Mouse (Mus musculus) forebrain, embryonic 15.5 days (tissue): ENCODE results near the gene Ppp6r3. TPM values are rescaled to one million over a fixed set of nuclear protein-coding genes. Genes with fewer than 3 reads are reported as not detected.
A peak's percentile ranks its signal among the peaks of the same experiment; 100 is the strongest.
"Not testable (repeated sequence)": the region's sequence is repeated elsewhere in the genome, so short reads cannot be mapped to it uniquely, and the experiment has no call there.

Experiments
- ATAC-seq: fragments of 200-750 bp; cut with Nextera tagmentation; replicated peaks from 2 replicates; pipeline ENCODE4 v1.8.0; 2017; ENCODE audit warnings: mild to moderate bottlenecking, moderate TSS enrichment, moderate library complexity
- H3K27ac ChIP-seq: fragments of 300-500 bp; sonication (generic); replicated peaks from 2 replicates; pipeline ENCODE4 v1.5.1; 2015; ENCODE audit warnings: mild to moderate bottlenecking, inconsistent platforms
- H3K27me3 ChIP-seq: fragments of 300-500 bp; sonication (generic); 2 replicates; pipeline ENCODE4 v1.6.1; 2015; ENCODE audit warnings: inconsistent platforms
- H3K36me3 ChIP-seq: fragments of 300-500 bp; sonication (generic); 2 replicates; pipeline ENCODE4 v1.6.1; 2015; ENCODE audit warnings: mild to moderate bottlenecking, inconsistent platforms
- H3K4me1 ChIP-seq: fragments of 300-500 bp; sonication (generic); 2 replicates; pipeline ENCODE4 v1.6.1; 2015; ENCODE audit warnings: inconsistent platforms
- H3K4me2 ChIP-seq: fragments of 300-500 bp; sonication (generic); replicated peaks from 2 replicates; pipeline ENCODE4 v1.6.1; 2015; ENCODE audit warnings: mild to moderate bottlenecking, inconsistent platforms
- H3K4me3 ChIP-seq: fragments of 300-500 bp; sonication (generic); 2 replicates; pipeline ENCODE4 v1.5.1; 2015; ENCODE audit warnings: mild to moderate bottlenecking, inconsistent platforms
- H3K9ac ChIP-seq: fragments of 300-500 bp; sonication (generic); replicated peaks from 2 replicates; pipeline ENCODE4 v1.6.1; 2015; ENCODE audit warnings: mild to moderate bottlenecking, inconsistent platforms
- H3K9me3 ChIP-seq: fragments of 300-500 bp; sonication (generic); 2 replicates; pipeline ENCODE4 v1.6.1; 2016; ENCODE audit warnings: inconsistent platforms
- WGBS: fragments of 180-500 bp; shearing (Covaris S2); methylation state at CpG from one replicate; pipeline ENCODE4 v1.1.7; 2015; ENCODE audit warnings: mixed read lengths; 5-methylcytosine and 5-hydroxymethylcytosine counted together
- polyA plus RNA-seq: library from polyadenylated mRNA; unstranded; fragments of >200 nt; fragmentation: Nextera tagmentation; extraction: Ambion mirVana; gene quantifications from 2 replicates; pipeline ENCODE4 v1.2.1, GENCODE M21; 2015

Ppp6r3 gene
- polyA plus RNA-seq, 1 experiment from 2014 or later: 62.5 TPM

GRCm38 (mm10) chr19:3593379-3594055 lies 18.0 kb upstream of the Ppp6r3 start:
- ATAC-seq: no peak
- Histone ChIP-seq H3K4me1 (no peaks in the 10 kb centered on the region), H3K4me3 (no peak overlapping the region), H3K36me3 (0 out of 2 replicates have a peak, but pooled peaks cover 10% of the 10 kb centered on the region), H3K27ac (no peak overlapping the region), H3K9me3 (no peaks in the 10 kb centered on the region), H3K27me3 (no peaks in the 10 kb centered on the region), H3K9ac (no peak overlapping the region), H3K4me2 (no peak overlapping the region)
- WGBS: 91% methylated on average over 7 of the region's 7 CpGs

- no peak overlapping the region for H3K4me3 ChIP-seq
- H3K36me3 ChIP-seq: 0 out of 2 replicates have a peak, but pooled peaks cover 14% of the 10 kb centered on the region
- ATAC-seq: no peak
- H3K27ac ChIP-seq: no peak overlapping the region
- WGBS: 95% methylated on average over 4 of the region's 4 CpGs
- H3K9me3 ChIP-seq: no peaks in the 10 kb centered on the region
- no peak overlapping the region for H3K9ac ChIP-seq
- H3K4me2 ChIP-seq: no peak overlapping the region
- H3K4me1 ChIP-seq: no peaks in the 10 kb centered on the region
- H3K27me3 ChIP-seq: no peaks in the 10 kb centered on the region
Observed at GRCm38 (mm10) chr19:3589968-3590367, 14.4 kb upstream of the Ppp6r3 start.

- no peak for ATAC-seq
- WGBS: 92% methylated on average over 5 of the region's 5 CpGs
Observed at GRCm38 (mm10) chr19:3589547-3589946, 14.0 kb upstream of the Ppp6r3 start.

GRCm38 (mm10) chr19:3587729-3588128 lies 12.2 kb upstream of the Ppp6r3 start:
- not testable (repeated sequence) for H3K4me3 ChIP-seq, H3K4me1 ChIP-seq, H3K9ac ChIP-seq, H3K27ac ChIP-seq, H3K36me3 ChIP-seq, H3K27me3 ChIP-seq, H3K4me2 ChIP-seq, H3K9me3 ChIP-seq, ATAC-seq
- WGBS: 94% methylated on average over 5 of the region's 5 CpGs

More at GRCm38 (mm10) chr19:3589547-3589946, 14.0 kb upstream of the Ppp6r3 start:
- Histone ChIP-seq H3K36me3 (0 out of 2 replicates have a peak, but pooled peaks cover 10% of the 10 kb centered on the region), H3K4me1 (no peaks in the 10 kb centered on the region), H3K27ac (no peak overlapping the region), H3K27me3 (no peaks in the 10 kb centered on the region), H3K9ac (no peak overlapping the region), H3K4me2 (no peak overlapping the region), H3K4me3 (no peak overlapping the region), H3K9me3 (no peaks in the 10 kb centered on the region)

GRCm38 (mm10) chr19:3586540-3586939 lies 11.0 kb upstream of the Ppp6r3 start:
- H3K4me2 ChIP-seq: no peak overlapping the region
- H3K9ac ChIP-seq: no peak overlapping the region
- no peaks in the 10 kb centered on the region for H3K9me3 ChIP-seq
- H3K4me1 ChIP-seq: no peaks in the 10 kb centered on the region
- no peak for ATAC-seq
- H3K27me3 ChIP-seq: no peaks in the 10 kb centered on the region
- H3K27ac ChIP-seq: no peak overlapping the region
- H3K4me3 ChIP-seq: no peak overlapping the region
- 38% methylated on average over 1 of the region's 1 CpGs for WGBS
- H3K36me3 ChIP-seq: 0 out of 2 replicates have a peak, but pooled peaks cover 3% of the 10 kb centered on the region

- Histone ChIP-seq H3K9ac (no peak overlapping the region), H3K4me3 (no peak overlapping the region), H3K27ac (no peak overlapping the region), H3K27me3 (no peaks in the 10 kb centered on the region), H3K36me3 (0 out of 2 replicates have a peak, but pooled peaks cover 3% of the 10 kb centered on the region), H3K9me3 (no peaks in the 10 kb centered on the region), H3K4me2 (no peak overlapping the region), H3K4me1 (no peaks in the 10 kb centered on the region)
- no peak for ATAC-seq
- WGBS: 97% methylated on average over 9 of the region's 9 CpGs
Observed at GRCm38 (mm10) chr19:3586026-3586425, 10.5 kb upstream of the Ppp6r3 start.

- Histone ChIP-seq H3K9ac (no peak overlapping the region), H3K36me3 (no peaks in the 10 kb centered on the region), H3K4me2 (no peak overlapping the region), H3K4me1 (peaks cover 5% of the 10 kb centered on the region), H3K9me3 (no peaks in the 10 kb centered on the region), H3K4me3 (no peak overlapping the region), H3K27ac (no peak overlapping the region), H3K27me3 (no peaks in the 10 kb centered on the region)
- WGBS: 24% methylated on average over 7 of the region's 7 CpGs
- ATAC-seq: no peak
Observed at GRCm38 (mm10) chr19:3581326-3581725, 5.8 kb upstream of the Ppp6r3 start.

GRCm38 (mm10) chr19:3577911-3578290 lies 2.4 kb upstream of the Ppp6r3 start:
- no peak overlapping the region for H3K27ac ChIP-seq
- no peak for ATAC-seq

GRCm38 (mm10) chr19:3577265-3577910 lies 1.8 kb upstream of the Ppp6r3 start:
- no peaks in the 10 kb centered on the region for H3K36me3 ChIP-seq
- ATAC-seq: no peak
- H3K9me3 ChIP-seq: no peaks in the 10 kb centered on the region
- H3K4me2 ChIP-seq: no peak overlapping the region
- no peak overlapping the region for H3K27ac ChIP-seq
- H3K27me3 ChIP-seq: no peaks in the 10 kb centered on the region
- H3K4me3 ChIP-seq: no peak overlapping the region
- WGBS: 90% methylated on average over 4 of the region's 4 CpGs
- no peak overlapping the region for H3K9ac ChIP-seq
- H3K4me1 ChIP-seq: peaks cover 25% of the 10 kb centered on the region

More at GRCm38 (mm10) chr19:3577911-3578290, 2.4 kb upstream of the Ppp6r3 start:
- no peaks in the 10 kb centered on the region for H3K36me3 ChIP-seq
- no peak overlapping the region for H3K9ac ChIP-seq
- no peaks in the 10 kb centered on the region for H3K27me3 ChIP-seq
- H3K9me3 ChIP-seq: no peaks in the 10 kb centered on the region
- H3K4me1 ChIP-seq: peaks cover 24% of the 10 kb centered on the region
- H3K4me3 ChIP-seq: no peak overlapping the region
- H3K4me2 ChIP-seq: no peak overlapping the region

GRCm38 (mm10) chr19:3576451-3577264 lies 1.1 kb upstream of the Ppp6r3 start:
- Histone ChIP-seq H3K9ac (peak overlapping the region; percentile 32; the same call in 1 of the 2 replicates), H3K27me3 (no peaks in the 10 kb centered on the region), H3K27ac (peak overlapping the region; percentile 97), H3K4me1 (peaks cover 25% of the 10 kb centered on the region), H3K36me3 (no peaks in the 10 kb centered on the region), H3K4me3 (peak overlapping the region; percentile 62), H3K9me3 (no peaks in the 10 kb centered on the region), H3K4me2 (peak overlapping the region; percentile 40)
- 72% methylated on average over 5 of the region's 5 CpGs for WGBS
- ATAC-seq: peak; percentile 5; the same call in 1 of the 2 replicates

GRCm38 (mm10) chr19:3575276-3575631 lies 295 bp downstream of the Ppp6r3 start:
- peak overlapping the region; percentile 79 for H3K9ac ChIP-seq
- peak overlapping the region; percentile 73 for H3K4me2 ChIP-seq
- peaks cover 31% of the 10 kb centered on the region for H3K4me1 ChIP-seq
- no peaks in the 10 kb centered on the region for H3K9me3 ChIP-seq
- 0% methylated on average over 42 of the region's 50 CpGs for WGBS
- H3K27ac ChIP-seq: peak overlapping the region; percentile 97
- no peaks in the 10 kb centered on the region for H3K27me3 ChIP-seq
- H3K36me3 ChIP-seq: no peaks in the 10 kb centered on the region
- peak overlapping the region; percentile 62 for H3K4me3 ChIP-seq
- peak; percentile 36 for ATAC-seq

- H3K27me3 ChIP-seq: no peaks in the 10 kb centered on the region
- H3K4me3 ChIP-seq: peak overlapping the region; percentile 62
- H3K36me3 ChIP-seq: no peaks in the 10 kb centered on the region
- ATAC-seq: no peak
- H3K9me3 ChIP-seq: no peaks in the 10 kb centered on the region
- H3K9ac ChIP-seq: peak overlapping the region; percentile 79
- peaks cover 32% of the 10 kb centered on the region for H3K4me1 ChIP-seq
- WGBS: 2% methylated on average over 9 of the region's 9 CpGs
- H3K27ac ChIP-seq: peak overlapping the region; percentile 97
- peak overlapping the region; percentile 73 for H3K4me2 ChIP-seq
Observed at GRCm38 (mm10) chr19:3574593-3575094, 905 bp downstream of the Ppp6r3 start.
